Mouse (Mus musculus) kidney, postnatal 4 days (tissue): Measurements from ENCODE around the gene Dhrs13.
"Not testable (repeated sequence)": the region's sequence is repeated elsewhere in the genome, so short reads cannot be mapped to it uniquely, and the experiment has no call there.

ENCODE experiments used
- DNase-seq, 2 experiments: peaks; one replicate each; pipeline ENCODE4 v3.0.0; 2021; ENCODE audit warnings: mixed read lengths in 2 of 2

Dhrs13 gene

GRCm38 (mm10) chr11:78031947-78032808 lies at the start of gene Dhrs13:
Dhrs13 (plus strand) TSS chr11:78032280.
- peak; percentile 94 to 97 for DNase-seq

GRCm38 (mm10) chr11:77982441-77982905 lies 49.6 kb upstream of the Dhrs13 start, which contains the start of gene Phf12:
Phf12 (plus strand) TSS chr11:77982754.
- peak; percentile 99 to 100 for DNase-seq

DNA sequence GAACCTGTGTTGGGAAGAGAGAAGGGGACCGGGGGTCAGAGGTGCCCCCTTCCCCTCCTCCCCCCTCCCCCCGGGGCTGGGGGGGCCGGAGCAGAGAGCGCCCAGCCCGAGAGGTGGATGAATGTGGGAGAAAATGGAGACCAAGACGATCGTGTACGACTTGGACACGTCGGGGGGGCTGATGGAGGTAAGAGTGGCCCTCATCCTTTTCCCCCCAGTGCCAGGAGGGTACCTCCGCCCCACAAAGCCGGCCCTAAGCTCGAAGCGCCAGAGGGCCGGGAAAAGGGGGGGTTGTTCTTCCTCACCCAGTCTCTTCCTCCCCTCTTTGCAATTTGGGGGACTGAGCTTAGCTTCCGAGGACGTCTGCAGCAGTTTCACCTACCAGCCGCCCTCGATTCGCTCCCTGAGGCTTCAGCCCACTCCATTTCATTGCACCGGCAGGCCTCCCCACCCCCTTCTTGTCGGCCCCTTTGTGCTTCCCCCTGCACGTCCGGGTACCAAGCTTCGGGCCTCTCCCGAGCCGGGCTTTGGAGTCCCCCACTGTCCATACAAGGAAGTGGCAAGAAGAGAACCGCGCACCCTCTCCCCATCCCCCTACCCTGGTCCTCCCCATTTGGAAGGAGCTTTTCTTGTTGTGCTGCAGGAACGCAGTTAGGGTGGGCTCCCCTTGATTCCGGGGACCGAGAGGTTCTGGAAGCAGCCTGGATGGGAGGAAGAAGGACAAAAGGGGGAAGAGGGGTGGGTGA lies 48.7 kb upstream of the Dhrs13 start:
- peak; percentile 70 to 80 for DNase-seq

GRCm38 (mm10) chr11:77983937-77984835 lies 47.9 kb upstream of the Dhrs13 start:
- DNase-seq, result peak; percentile 79 to 87

- peak; percentile 66 to 75 for DNase-seq
Measured at GRCm38 (mm10) chr11:77984836-77985231, 47.2 kb upstream of the Dhrs13 start.

DNA sequence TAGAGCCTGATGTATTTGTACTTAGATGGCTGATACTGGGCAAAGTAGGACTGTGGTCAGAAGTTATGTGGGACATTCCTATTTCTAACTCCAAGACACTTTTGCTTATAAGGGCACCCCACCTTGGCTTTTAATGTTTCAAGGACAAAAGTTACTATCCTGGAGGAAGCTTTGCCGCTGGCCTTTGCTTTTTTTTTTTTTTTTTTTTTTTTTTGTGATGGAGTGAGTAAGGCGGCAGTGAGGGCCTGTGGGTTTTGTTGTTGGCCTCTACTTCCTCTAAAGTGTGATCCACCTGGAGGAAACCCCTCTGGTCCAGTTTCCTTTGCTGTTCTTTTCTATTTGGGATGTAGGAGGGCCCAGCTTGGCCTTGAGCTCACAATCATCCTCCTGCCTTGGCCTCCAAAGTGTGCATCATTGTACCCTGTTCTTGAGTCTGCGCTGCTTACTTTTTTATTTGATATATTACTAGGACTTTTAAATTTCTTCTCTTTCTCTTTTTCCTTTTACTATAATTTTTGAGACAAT lies 46.5 kb upstream of the Dhrs13 start:
- DNase-seq, result no peak

DNA sequence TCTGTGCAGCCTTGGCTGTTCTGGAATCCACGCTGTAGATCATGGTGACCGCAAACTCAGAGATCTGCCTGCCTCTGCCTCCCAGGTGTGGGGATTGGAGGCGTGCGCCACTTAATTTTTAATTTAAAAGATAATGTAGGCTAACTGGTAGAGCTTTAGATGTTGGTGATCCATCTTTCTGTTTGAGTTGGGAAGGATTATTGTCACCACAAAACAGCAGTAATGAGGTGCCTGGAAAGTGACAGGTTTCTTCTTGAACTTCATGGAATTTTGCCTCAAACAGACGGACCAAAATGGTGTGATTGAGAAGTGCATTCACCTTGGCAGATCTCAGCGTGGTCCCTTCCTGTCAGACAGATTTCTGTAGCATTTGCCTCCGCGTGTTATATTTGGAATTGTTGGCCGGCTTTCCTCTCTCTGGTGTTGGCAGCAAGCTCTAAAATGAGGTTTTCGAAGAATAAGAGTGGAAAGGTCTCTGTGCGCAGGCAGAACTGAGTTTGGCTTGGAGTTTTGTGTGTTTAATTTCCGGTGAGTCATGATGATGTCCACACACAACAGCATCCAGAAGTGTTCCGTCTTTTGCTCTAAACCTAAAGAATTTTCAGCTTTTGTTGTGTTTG lies 42.9 kb upstream of the Dhrs13 start:
- no peak for DNase-seq

DNA sequence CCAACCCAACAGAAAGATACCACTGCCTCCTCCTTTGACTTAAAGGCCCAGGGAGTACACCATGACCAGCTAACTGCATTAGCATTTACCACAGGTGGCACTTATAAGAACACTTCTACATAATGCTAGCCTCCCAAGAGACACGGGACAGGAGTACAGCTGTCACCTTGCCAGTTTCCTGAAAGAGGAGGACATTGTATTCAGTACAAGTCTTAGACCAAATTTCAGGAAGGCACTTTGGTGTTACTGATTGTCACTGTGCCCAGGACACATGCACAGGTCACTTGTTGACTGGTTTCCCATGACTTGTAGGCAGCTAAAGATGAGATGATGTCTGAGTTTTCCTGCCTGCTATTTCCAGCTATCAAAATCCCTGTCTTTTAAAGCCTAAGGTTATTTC lies 36.5 kb upstream of the Dhrs13 start:
- DNase-seq, result no peak

DNA sequence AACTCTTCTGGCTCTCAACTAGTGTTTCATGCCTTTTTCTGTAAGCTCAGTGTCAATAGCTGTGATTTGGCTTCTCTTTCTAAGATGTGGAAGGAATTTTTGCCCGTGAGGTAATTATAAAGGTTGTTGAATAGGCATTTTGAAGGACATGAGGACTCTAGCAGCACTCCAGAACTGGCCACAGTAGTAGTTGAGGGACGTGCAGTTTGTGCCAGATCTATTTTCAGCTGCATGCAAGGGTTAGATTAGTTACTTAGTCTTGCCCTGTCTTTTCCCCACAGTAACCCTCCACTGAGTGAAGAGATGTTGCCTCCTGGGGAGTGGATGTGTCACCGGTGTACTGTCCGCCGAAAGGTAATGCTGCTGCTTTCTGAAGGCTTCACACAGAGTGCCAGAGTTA lies 25.6 kb upstream of the Dhrs13 start:
- no peak for DNase-seq

- peak; percentile 86 to 88 for DNase-seq
Measured at GRCm38 (mm10) chr11:78019676-78020075, 12.4 kb upstream of the Dhrs13 start.

DNA sequence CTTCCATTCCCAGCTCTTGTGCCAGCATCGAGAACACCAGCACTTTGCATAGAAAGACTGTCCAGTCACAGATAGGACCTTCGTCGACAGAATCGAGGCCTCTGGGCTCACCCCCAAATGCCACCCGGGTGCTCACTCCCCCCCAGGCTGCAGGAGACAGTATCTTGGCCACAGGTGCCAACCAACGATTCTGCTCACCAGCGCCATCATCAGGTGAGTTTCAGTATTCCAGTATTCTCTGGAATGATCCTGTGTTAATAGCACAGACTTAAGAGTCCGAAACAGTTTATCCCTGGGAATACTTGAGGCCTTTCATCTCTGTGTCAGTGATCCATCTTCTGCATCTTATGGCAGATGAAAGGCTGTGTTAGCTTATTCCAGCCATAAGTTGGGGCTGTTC lies 8.5 kb upstream of the Dhrs13 start:
- DNase-seq, result peak; percentile 48 to 55

DNA sequence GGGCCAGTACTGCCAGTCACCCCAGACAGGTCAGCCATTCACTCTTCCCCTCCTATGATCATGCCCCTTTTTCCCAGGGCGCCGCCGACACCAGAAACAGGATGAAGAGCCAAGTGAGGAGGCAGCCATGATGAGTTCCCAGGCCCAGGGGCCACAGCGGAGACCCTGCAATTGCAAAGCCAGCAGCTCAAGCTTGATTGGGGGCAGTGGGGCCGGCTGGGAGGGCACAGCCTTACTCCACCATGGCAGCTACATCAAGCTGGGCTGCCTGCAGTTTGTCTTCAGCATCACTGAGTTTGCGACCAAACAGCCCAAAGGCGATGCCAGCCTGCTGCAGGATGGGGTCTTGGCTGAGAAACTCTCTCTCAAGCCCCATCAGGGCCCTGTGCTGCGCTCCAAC lies 2.8 kb upstream of the Dhrs13 start:
- no peak for DNase-seq

GRCm38 (mm10) chr11:78030600-78030999 lies 1.5 kb upstream of the Dhrs13 start:
- DNase-seq, result no peak

GRCm38 (mm10) chr11:78031389-78031788 lies 691 bp upstream of the Dhrs13 start:
- no peak for DNase-seq

DNA sequence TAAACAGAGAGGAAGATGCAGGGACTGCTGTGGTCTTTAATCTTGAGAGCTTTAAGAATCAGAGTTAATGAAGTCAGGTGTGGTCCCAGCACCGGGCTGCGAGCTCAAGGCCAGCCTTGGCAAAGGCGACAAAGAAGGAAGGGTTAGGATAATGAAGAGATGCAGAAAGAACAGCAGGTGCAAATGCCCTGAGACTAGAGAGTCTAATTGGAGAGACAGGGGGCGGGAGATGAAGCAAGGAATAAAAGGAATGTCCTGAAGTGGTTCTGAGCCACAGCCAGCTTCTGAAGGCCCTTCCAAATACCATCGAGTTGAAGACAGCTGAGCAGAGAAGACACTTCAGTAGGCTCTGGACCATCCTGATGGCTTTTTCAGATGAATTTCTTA lies 722 bp downstream of the Dhrs13 start:
- DNase-seq, result no peak

DNA sequence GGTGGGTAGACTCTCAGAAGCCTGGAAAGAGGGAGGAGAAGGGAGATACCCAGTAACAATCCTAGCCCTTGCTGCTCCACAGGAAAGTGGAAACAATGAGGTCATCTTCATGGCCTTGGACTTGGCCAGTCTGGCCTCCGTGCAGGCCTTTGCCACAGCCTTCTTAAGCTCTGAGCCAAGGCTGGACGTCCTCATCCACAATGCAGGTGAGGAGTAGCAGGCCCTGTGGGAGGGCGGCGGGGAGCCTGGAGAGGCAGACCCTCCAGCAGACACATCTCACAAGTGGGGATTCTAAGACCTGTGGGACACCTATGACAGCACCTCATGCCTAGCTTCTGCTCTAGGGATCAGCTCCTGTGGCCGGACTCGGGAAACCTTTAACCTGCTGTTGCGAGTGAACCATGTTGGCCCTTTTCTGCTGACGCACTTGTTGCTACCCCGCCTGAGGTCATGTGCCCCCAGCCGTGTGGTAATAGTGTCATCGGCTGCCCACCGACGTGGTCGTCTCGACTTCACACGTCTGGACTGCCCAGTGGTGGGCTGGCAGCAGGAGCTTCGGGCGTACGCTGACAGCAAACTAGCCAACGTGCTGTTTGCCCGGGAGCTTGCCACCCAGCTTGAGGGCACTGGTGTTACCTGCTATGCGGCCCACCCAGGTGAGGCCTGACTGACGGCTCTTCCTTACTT lies 2.0 kb downstream of the Dhrs13 start:
- DNase-seq, result no peak

DNA sequence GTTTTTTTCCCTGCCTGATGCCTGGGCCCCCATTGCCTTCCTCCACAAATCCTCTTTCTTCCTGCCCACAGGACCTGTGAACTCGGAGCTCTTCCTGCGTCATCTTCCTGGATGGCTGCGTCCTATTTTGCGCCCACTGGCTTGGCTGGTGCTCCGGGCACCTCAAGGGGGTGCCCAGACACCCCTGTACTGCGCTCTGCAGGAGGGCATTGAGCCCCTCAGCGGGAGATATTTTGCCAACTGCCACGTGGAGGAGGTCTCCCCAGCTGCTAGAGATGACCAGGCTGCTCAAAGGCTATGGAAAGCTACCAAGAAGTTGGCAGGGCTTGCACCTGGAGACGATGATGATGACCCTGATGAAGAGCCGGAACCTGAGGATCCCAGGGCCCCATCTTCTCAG lies 4.7 kb downstream of the Dhrs13 start:
- DNase-seq, result no peak

- peak; percentile 81 to 87 for DNase-seq
Measured at GRCm38 (mm10) chr11:78037831-78038752, 6.0 kb downstream of the Dhrs13 start, which contains the start of gene Flot2. Flot2 (plus strand) TSS chr11:78037931.

DNA sequence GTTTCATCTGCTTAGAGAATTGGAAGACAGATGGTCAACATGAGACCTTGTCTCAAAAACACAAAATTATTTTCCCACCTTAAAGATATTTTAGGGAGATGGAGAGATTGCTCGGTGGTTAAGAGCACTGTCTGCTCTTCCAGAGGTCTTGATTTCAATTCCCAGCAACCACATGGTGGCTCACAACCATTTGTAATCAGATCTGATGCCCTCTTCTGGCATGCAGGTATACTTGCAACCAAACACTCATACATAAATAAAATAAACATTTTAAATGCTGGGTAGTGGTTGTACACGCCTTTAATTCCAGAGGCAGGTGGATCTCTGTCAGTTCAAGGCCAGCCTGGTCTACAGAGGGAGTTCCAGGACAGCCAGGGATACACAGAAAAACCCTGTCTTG lies 8.8 kb downstream of the Dhrs13 start:
- no peak for DNase-seq

DNA sequence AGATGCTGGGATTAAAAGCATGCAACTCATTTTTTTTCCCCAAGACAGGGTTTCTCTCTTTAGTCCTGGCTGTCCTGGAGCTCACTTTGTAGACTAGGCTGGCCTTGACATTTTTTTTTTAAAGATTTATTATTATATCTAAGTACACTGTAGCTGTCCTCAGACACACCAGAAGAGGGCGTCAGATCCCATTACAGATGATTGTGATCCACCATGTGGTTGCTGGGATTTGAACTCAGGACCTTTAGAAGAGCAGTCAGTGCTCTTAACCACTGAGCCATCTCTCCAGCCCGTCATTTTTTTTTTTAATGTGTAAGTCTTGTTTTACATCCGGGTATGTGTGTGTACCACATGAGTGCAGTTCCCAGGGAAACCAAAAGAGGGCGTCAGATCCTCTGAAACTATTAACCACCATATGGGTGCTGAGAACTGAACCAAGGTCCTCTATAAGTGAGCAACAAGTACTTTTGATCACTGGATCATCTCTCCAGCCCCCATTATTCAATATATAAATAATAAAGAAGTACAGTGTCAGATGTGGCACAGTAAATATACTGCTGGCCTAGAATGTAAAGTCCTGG lies 10.3 kb downstream of the Dhrs13 start:
- not testable (repeated sequence) for DNase-seq
